Mouse (Mus musculus) small intestine, adult 2 months (tissue): ENCODE measurements around the gene Tnrc18. TPM values are rescaled to one million over a fixed set of nuclear protein-coding genes. Genes with fewer than 3 reads are reported as not detected.

Source experiments
- H3K27ac ChIP-seq: fragments of 200-500 bp; 2 replicates; pipeline ENCODE4 v1.5.1; 2012; ENCODE audit warnings: low read depth, low read length, control low read depth, inconsistent platforms; ENCODE audit not compliant: insufficient read depth
- H3K27me3 ChIP-seq: fragments of 200-500 bp; 2 replicates; pipeline ENCODE4 v1.6.1; 2012; ENCODE audit warnings: mild to moderate bottlenecking, moderate library complexity, low read length, inconsistent platforms; ENCODE audit not compliant: control insufficient read depth, insufficient read depth
- H3K36me3 ChIP-seq: fragments of 200-500 bp; 2 replicates; pipeline ENCODE4 v1.6.1; 2012; ENCODE audit warnings: mild to moderate bottlenecking, low read length, control low read depth, inconsistent platforms; ENCODE audit not compliant: control insufficient read depth, insufficient read depth
- H3K4me1 ChIP-seq: fragments of 200-500 bp; 2 replicates; pipeline ENCODE4 v1.6.1; 2012; ENCODE audit warnings: low read length, inconsistent platforms, mixed read lengths; ENCODE audit not compliant: control insufficient read depth, insufficient read depth, insufficient read length
- H3K4me3 ChIP-seq: fragments of 200-500 bp; 2 replicates; pipeline ENCODE4 v1.5.1; 2012; ENCODE audit warnings: low read depth, mild to moderate bottlenecking, control low read depth, inconsistent platforms, low read length, moderate library complexity
- CTCF ChIP-seq: fragments of 200-500 bp; IDR thresholded peaks from 2 replicates; pipeline ENCODE4 v1.5.1; 2012; ENCODE audit warnings: low read depth, mild to moderate bottlenecking, control low read depth, inconsistent platforms, low read length, moderate library complexity, mixed read lengths; ENCODE audit not compliant: insufficient replicate concordance, insufficient read length; ENCODE audit errors: extremely low read depth
- POLR2A ChIP-seq: fragments of 200-500 bp; IDR thresholded peaks from 2 replicates; pipeline ENCODE4 v1.6.1; 2012; ENCODE audit warnings: low read depth, mild to moderate bottlenecking, control low read depth, inconsistent platforms, low read length, moderate library complexity
- WGBS: fragments of 180-500 bp; shearing (Covaris S2); methylation state at CpG from one replicate; pipeline ENCODE4 v1.1.7; 2018; 5-methylcytosine and 5-hydroxymethylcytosine counted together
- polyA plus RNA-seq: library from polyadenylated mRNA; depleted of rRNA; stranded (reverse); fragments of >200 nt; gene quantifications from 2 replicates; pipeline ENCODE4 v1.2.3, GENCODE M21; 2012

Tnrc18 gene
- polyA plus RNA-seq, 1 experiment, result 108 TPM

DNA sequence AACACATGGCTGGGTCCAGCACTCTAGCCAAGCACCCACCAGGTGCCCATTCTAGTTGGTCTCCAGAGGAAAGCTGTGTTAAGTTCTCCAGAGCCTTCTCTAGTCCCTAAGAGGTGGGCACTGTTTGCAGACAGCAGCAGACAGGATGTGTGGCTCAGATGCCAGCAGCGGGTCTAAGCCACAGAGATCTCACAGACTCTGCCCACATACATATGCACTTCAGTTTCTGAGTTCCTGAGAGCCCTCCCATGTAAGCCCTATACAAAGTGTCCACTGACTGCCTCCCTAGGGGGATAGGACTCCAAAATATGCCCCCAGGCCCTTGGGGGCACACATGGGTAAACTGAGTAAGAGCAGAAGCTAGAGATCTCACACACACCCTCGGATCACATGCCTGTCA, 23.3 kb downstream of the Tnrc18 start:
- H3K4me1 ChIP-seq, result peaks cover 14% of the 10 kb centered on the region
- peaks cover 10% of the 10 kb centered on the region for H3K36me3 ChIP-seq
- whole genome bisulfite sequencing, result 69% methylated on average over 2 of the region's 2 CpGs
- H3K4me3 ChIP-seq, result peak overlapping the region; percentile 60
- no peaks in the 10 kb centered on the region for H3K27me3 ChIP-seq
- TF ChIP-seq CTCF (no peak), POLR2A (no peak)
- H3K27ac ChIP-seq, result peak overlapping the region; percentile 50

DNA sequence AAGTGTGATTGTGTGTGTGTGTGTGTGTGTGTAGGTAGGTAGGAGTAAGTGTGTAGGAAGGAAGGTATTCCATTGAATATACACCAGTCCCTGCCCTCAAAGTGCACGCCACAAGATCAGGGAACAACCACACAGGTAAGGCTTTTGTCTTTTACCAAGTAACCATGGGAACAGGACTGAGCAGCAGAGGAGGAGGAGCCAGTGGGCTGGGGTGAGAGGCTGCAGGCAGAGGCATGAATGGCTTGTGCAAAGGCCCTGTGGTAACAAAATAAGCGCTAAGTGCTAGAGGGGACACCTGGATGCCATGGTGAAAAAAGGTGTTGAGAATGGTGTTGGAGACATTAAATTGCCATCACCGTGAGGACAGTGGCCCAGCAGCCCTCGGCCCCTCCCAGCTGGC, 24.9 kb downstream of the Tnrc18 start:
- H3K36me3 ChIP-seq, result peaks cover 26% of the 10 kb centered on the region
- no peaks in the 10 kb centered on the region for H3K27me3 ChIP-seq
- H3K4me1 ChIP-seq, result peaks cover 5% of the 10 kb centered on the region
- no peak overlapping the region for H3K4me3 ChIP-seq
- H3K27ac ChIP-seq, result no peak overlapping the region
- TF ChIP-seq POLR2A, result no peak
- TF ChIP-seq CTCF, result no peak
- WGBS, result 90% methylated on average over 4 of the region's 4 CpGs

DNA sequence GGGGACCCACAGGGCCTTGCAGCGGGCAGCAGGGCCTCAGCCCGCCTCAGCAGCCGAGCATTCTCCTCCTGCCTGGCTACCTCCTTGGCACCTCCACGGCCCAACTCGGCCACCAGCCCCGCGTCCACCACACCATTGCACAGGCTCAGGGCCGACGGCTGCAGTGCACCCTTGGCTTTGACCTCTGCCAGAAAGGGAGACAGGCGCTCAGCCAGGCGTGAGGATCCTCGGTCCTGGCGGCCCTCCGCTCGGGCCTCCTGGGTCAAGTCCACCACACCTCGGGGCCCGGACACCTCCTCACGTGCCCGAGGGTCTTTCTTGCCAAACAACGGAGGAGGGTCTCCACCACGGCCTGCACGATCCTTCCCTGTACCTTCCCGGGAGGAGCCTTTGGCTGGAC, 29.2 kb downstream of the Tnrc18 start:
- no peak overlapping the region for H3K4me3 ChIP-seq
- WGBS, result 98% methylated on average over 23 of the region's 23 CpGs
- no peak for TF ChIP-seq CTCF
- TF ChIP-seq POLR2A, result no peak
- no peak overlapping the region for H3K27ac ChIP-seq
- H3K36me3 ChIP-seq, result peaks cover 46% of the 10 kb centered on the region
- no peaks in the 10 kb centered on the region for H3K27me3 ChIP-seq
- H3K4me1 ChIP-seq, result peaks cover 3% of the 10 kb centered on the region

DNA sequence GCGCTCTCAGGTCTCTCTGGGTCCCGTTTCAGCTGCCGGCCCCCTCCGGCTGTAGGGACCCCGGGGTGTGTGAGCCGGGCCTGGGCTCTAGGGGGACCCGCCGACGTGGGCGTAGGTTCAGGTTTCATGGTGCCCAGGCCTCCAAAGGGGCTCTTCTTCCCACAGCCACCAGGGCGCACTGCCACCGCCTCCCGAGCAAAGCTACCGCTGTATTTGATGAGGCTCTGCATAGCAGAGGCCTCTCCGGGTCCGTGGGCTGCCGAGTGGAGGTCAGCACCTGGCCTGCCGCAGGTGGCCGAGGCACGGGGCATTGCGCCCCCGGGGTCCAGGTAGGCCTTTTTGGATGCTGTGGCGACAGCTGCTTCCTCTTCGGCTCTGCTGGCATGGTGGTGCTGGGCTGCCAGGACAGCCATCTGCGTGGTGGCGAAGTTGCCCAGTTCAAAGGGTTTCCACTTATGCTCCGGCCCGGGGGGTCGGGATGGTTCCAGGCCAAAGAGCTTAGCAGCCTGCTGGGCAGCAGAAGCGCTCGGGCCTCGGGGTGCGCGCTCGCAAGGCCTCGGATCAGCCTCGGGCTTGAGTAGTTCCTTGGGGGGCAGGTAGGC, 30.1 kb downstream of the Tnrc18 start:
- H3K27ac ChIP-seq, result no peak overlapping the region
- peaks cover 44% of the 10 kb centered on the region for H3K36me3 ChIP-seq
- WGBS, result 93% methylated on average over 37 of the region's 37 CpGs
- no peak overlapping the region for H3K4me3 ChIP-seq
- no peaks in the 10 kb centered on the region for H3K27me3 ChIP-seq
- TF ChIP-seq POLR2A, result no peak
- no peak for TF ChIP-seq CTCF
- peaks cover 10% of the 10 kb centered on the region for H3K4me1 ChIP-seq

DNA sequence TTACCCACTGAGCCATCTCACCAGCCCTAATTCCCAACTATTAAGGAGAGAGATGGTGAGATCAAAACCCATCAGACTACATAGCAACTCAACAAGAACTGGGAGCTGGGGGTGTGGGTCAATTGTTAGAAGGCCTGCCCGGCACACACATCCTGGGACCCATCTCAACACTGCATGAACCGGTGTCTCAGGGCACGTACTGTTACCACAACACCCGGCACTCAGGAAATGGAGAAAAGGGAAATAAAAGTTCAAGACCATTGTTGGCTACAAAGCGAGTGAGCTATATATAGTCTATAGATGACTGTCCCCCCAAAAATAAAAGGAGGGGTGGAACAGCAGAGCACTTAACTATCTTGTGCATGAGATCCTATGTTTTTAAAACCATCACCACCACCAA, 30.8 kb downstream of the Tnrc18 start:
- whole genome bisulfite sequencing, result 84% methylated on average over 5 of the region's 5 CpGs
- TF ChIP-seq POLR2A, result no peak
- no peak for TF ChIP-seq CTCF
- Histone ChIP-seq H3K27me3 (no peaks in the 10 kb centered on the region), H3K4me3 (no peak overlapping the region), H3K4me1 (peaks cover 10% of the 10 kb centered on the region), H3K36me3 (peaks cover 43% of the 10 kb centered on the region), H3K27ac (no peak overlapping the region)

DNA sequence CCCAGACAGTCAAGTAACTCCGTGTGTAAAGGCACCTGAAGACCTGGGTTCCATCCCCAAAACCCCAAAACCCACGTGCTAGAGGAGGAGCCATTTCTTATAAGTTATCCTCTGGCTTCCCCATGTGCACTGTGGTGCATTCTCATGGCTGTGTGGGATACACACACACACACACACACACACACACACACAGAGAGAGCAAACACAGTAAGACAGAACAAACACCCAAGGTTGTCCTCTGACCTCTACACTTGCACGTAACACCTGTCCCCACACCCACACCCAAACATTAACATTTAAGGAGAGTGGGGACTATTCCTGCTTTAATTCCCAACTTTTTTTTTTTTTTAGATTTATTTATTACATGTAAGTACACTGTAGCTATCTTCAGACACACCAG, 31.2 kb downstream of the Tnrc18 start:
- no peak overlapping the region for H3K4me3 ChIP-seq
- peaks cover 12% of the 10 kb centered on the region for H3K4me1 ChIP-seq
- TF ChIP-seq CTCF, result no peak
- no peak for TF ChIP-seq POLR2A
- WGBS, result 64% methylated on average over 3 of the region's 3 CpGs
- H3K36me3 ChIP-seq, result peaks cover 43% of the 10 kb centered on the region
- H3K27ac ChIP-seq, result no peak overlapping the region
- no peaks in the 10 kb centered on the region for H3K27me3 ChIP-seq

DNA sequence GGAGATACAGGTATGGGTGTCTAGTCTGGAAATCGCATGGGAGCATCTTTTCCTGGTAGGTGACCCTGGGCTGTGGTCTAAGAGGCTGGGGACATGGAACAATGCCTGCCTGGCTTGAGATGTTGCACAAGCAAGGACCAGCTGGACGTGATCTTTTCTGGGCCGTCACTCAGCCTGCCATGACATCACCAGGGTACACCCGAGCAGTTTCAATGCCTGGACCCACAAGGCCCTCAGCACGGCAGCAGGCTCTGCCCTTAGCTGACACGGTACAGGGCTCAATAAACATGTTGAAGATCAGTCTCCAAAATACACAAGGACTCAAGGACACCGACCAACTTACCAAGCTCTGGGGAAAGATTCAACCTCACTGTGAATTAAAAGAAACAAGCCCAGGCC, 34.3 kb downstream of the Tnrc18 start:
- WGBS, result 14% methylated on average over 7 of the region's 7 CpGs
- Histone ChIP-seq H3K27ac (peak overlapping the region; percentile 65), H3K36me3 (peaks cover 26% of the 10 kb centered on the region), H3K27me3 (no peaks in the 10 kb centered on the region), H3K4me3 (no peak overlapping the region), H3K4me1 (peaks cover 23% of the 10 kb centered on the region)
- TF ChIP-seq CTCF (no peak), POLR2A (no peak)

DNA sequence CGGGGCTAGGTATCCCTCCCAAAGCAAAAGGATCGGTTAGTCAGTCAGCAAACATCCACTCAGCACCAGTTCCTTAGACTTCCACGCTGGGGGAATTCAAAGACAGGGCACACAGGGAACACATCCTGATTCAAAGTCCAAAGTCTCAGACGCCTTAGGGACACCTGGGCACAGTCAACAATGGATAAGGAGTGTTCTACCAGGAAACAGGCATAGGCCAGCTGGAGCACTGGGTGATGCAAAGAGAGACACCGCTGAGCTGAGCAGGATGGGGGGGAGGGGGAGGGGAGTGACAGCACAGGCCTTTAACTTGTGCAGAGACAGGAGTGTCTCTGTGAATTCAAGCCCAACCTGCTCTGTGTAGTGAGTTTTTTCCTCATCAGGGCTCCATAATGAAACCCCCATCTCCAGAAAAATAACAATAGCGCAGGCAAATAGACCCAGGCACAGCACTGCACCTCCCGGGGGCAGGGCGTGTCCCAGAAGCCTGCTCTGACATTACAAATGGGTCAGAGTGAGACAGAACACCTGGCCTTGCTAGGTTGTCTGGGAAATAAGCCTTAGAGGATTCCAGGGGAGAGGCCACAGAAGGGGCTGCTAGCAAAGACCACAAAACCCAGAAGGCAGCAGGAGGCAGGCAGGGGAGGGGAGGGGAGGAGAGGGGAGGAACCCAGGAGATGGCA, 34.9 kb downstream of the Tnrc18 start:
- Histone ChIP-seq H3K27ac (peak overlapping the region; percentile 69), H3K36me3 (peaks cover 20% of the 10 kb centered on the region), H3K4me1 (peaks cover 23% of the 10 kb centered on the region), H3K27me3 (no peaks in the 10 kb centered on the region), H3K4me3 (no peak overlapping the region)
- 17% methylated on average over 8 of the region's 8 CpGs for WGBS
- TF ChIP-seq CTCF (no peak), POLR2A (no peak)
